Mouse (Mus musculus): Measurements from ENCODE around the gene Mt1. TPM values are rescaled to one million over a fixed set of nuclear protein-coding genes. Genes with fewer than 3 reads are reported as not detected.

Gene Mt1
- polyA plus RNA-seq, 2 experiments = 3,236 to 5,334 TPM

GRCm38 (mm10) chr8:94135556-94135955 lies 43.3 kb upstream of the Mt1 start:
- H3K36me3 ChIP-seq (replicated peaks; ENCODE audit: control insufficient read depth, insufficient read depth, low read depth) = no peaks in the 10 kb centered on the region
- no peak for ATAC-seq (ENCODE audit: insufficient read depth)
- H3K9ac ChIP-seq (replicated peaks) = no peak overlapping the region
- no peak overlapping the region for H3K4me3 ChIP-seq (ENCODE audit: insufficient read depth in 1 of 2, low read depth in 2 of 2, low read length in 2 of 2)
- H3K4me2 ChIP-seq (ENCODE audit: low read depth) = no peak overlapping the region
- H3K4me1 ChIP-seq (replicated peaks; ENCODE audit: control insufficient read depth in 2 of 2, insufficient read depth in 2 of 2, low read length in 1 of 2) = peaks cover 3 to 8% of the 10 kb centered on the region in 2 experiments; a peak in 3 of 4 replicates
- H3K9me3 ChIP-seq (ENCODE audit: control insufficient read depth, low read length) = no peaks in the 10 kb centered on the region
- no peak for TF ChIP-seq CTCF (IDR thresholded peaks at IDR 0.05; ENCODE audit: low read depth)
- no peak for TF ChIP-seq EP300 (IDR thresholded peaks at IDR 0.05; ENCODE audit: low read depth)
- no peaks in the 10 kb centered on the region for H3K27me3 ChIP-seq (ENCODE audit: control insufficient read depth, insufficient read depth, low read length)
- DNase-seq (ENCODE audit: low read depth in 3 of 3, low spot score in 3 of 3) = no peak
- H3K27ac ChIP-seq = no peak overlapping the region
- 67% methylated on average over 6 of the region's 6 CpGs for WGBS (ENCODE audit: insufficient replicate concordance)

- no peaks in the 10 kb centered on the region for H3K36me3 ChIP-seq (replicated peaks; ENCODE audit: control insufficient read depth, insufficient read depth, low read depth)
- H3K4me2 ChIP-seq (ENCODE audit: low read depth) = no peak overlapping the region
- ATAC-seq (ENCODE audit: insufficient read depth) (no peak), DNase-seq (ENCODE audit: low read depth in 3 of 3, low spot score in 3 of 3) (no peak)
- 76% methylated on average over 7 of the region's 7 CpGs for WGBS (ENCODE audit: insufficient replicate concordance)
- TF ChIP-seq CTCF (IDR thresholded peaks at IDR 0.05; ENCODE audit: low read depth) (no peak), EP300 (IDR thresholded peaks at IDR 0.05; ENCODE audit: low read depth) (no peak)
- H3K27me3 ChIP-seq (ENCODE audit: control insufficient read depth, insufficient read depth, low read length) = no peaks in the 10 kb centered on the region
- no peak overlapping the region for H3K9ac ChIP-seq (replicated peaks)
- H3K9me3 ChIP-seq (ENCODE audit: control insufficient read depth, low read length) = no peaks in the 10 kb centered on the region
- H3K4me3 ChIP-seq (ENCODE audit: insufficient read depth in 1 of 2, low read depth in 2 of 2, low read length in 2 of 2) = no peak overlapping the region
- H3K27ac ChIP-seq = no peak overlapping the region
- H3K4me1 ChIP-seq (replicated peaks; ENCODE audit: control insufficient read depth in 2 of 2, insufficient read depth in 2 of 2, low read length in 1 of 2) = peaks cover 3 to 8% of the 10 kb centered on the region in 2 experiments; a peak in 3 of 4 replicates
Measured at GRCm38 (mm10) chr8:94136192-94136591, 42.7 kb upstream of the Mt1 start.

GRCm38 (mm10) chr8:94136933-94137332 lies 41.9 kb upstream of the Mt1 start, which contains the start of gene Mt4:
TSS of gene Mt4 (plus strand) at chr8:94137197.
- no peaks in the 10 kb centered on the region for H3K9me3 ChIP-seq (ENCODE audit: control insufficient read depth, low read length)
- no peaks in the 10 kb centered on the region for H3K36me3 ChIP-seq (replicated peaks; ENCODE audit: control insufficient read depth, insufficient read depth, low read depth)
- H3K4me1 ChIP-seq (replicated peaks; ENCODE audit: control insufficient read depth in 2 of 2, insufficient read depth in 2 of 2, low read length in 1 of 2) = peaks cover 3 to 8% of the 10 kb centered on the region in 2 experiments; a peak in 3 of 4 replicates
- no peak within 1 kb of the TSS for H3K4me2 ChIP-seq (ENCODE audit: low read depth)
- H3K27ac ChIP-seq = no peak within 1 kb of the TSS
- WGBS (ENCODE audit: insufficient replicate concordance) = 40% methylated on average over 6 of the region's 6 CpGs
- H3K27me3 ChIP-seq (ENCODE audit: control insufficient read depth, insufficient read depth, low read length) = no peaks in the 10 kb centered on the region
- ATAC-seq (ENCODE audit: insufficient read depth) (no peak), DNase-seq (ENCODE audit: low read depth in 3 of 3, low spot score in 3 of 3) (no peak)
- no peak within 1 kb of the TSS for H3K4me3 ChIP-seq (ENCODE audit: insufficient read depth in 1 of 2, low read depth in 2 of 2, low read length in 2 of 2)
- no peak within 1 kb of the TSS for H3K9ac ChIP-seq (replicated peaks)
- TF ChIP-seq CTCF (IDR thresholded peaks at IDR 0.05; ENCODE audit: low read depth) = no peak
- TF ChIP-seq EP300 (IDR thresholded peaks at IDR 0.05; ENCODE audit: low read depth) = no peak

- DNase-seq (ENCODE audit: low read depth in 3 of 3, low spot score in 3 of 3) (no peak), ATAC-seq (ENCODE audit: insufficient read depth) (no peak)
- no peak overlapping the region for H3K4me2 ChIP-seq (ENCODE audit: low read depth)
- no peaks in the 10 kb centered on the region for H3K36me3 ChIP-seq (replicated peaks; ENCODE audit: control insufficient read depth, insufficient read depth, low read depth)
- no peak overlapping the region for H3K9ac ChIP-seq (replicated peaks)
- H3K4me3 ChIP-seq (ENCODE audit: insufficient read depth in 1 of 2, low read depth in 2 of 2, low read length in 2 of 2) = no peak overlapping the region
- no peaks in the 10 kb centered on the region for H3K9me3 ChIP-seq (ENCODE audit: control insufficient read depth, low read length)
- no peaks in the 10 kb centered on the region; the same call in 1 of the 2 replicates for H3K27me3 ChIP-seq (ENCODE audit: control insufficient read depth, insufficient read depth, low read length)
- 57% methylated on average over 4 of the region's 4 CpGs for WGBS (ENCODE audit: insufficient replicate concordance)
- TF ChIP-seq CTCF (IDR thresholded peaks at IDR 0.05; ENCODE audit: low read depth) (no peak), EP300 (IDR thresholded peaks at IDR 0.05; ENCODE audit: low read depth) (no peak)
- no peaks in the 10 kb centered on the region for H3K4me1 ChIP-seq (replicated peaks; ENCODE audit: control insufficient read depth in 2 of 2, insufficient read depth in 2 of 2, low read length in 1 of 2)
- no peak overlapping the region for H3K27ac ChIP-seq
Measured at GRCm38 (mm10) chr8:94140266-94140795, 38.6 kb upstream of the Mt1 start.

- Histone ChIP-seq H3K4me2 (ENCODE audit: low read depth) (no peak overlapping the region), H3K9me3 (ENCODE audit: control insufficient read depth, low read length) (no peaks in the 10 kb centered on the region), H3K27me3 (ENCODE audit: control insufficient read depth, insufficient read depth, low read length) (peaks cover 14% of the 10 kb centered on the region), H3K9ac (replicated peaks) (no peak overlapping the region), H3K36me3 (replicated peaks; ENCODE audit: control insufficient read depth, insufficient read depth, low read depth) (no peaks in the 10 kb centered on the region), H3K27ac (no peak overlapping the region), H3K4me3 (ENCODE audit: insufficient read depth in 1 of 2, low read depth in 2 of 2, low read length in 2 of 2) (no peak overlapping the region), H3K4me1 (replicated peaks; ENCODE audit: control insufficient read depth in 2 of 2, insufficient read depth in 2 of 2, low read length in 1 of 2) (peaks cover 15 to 20% of the 10 kb centered on the region in 2 experiments)
- TF ChIP-seq EP300 (IDR thresholded peaks at IDR 0.05; ENCODE audit: low read depth) = no peak
- TF ChIP-seq CTCF (IDR thresholded peaks at IDR 0.05; ENCODE audit: low read depth) = no peak
- ATAC-seq (ENCODE audit: insufficient read depth) = no peak
- 44% methylated on average over 5 of the region's 5 CpGs for WGBS (ENCODE audit: insufficient replicate concordance)
- no peak for DNase-seq (ENCODE audit: low read depth in 3 of 3, low spot score in 3 of 3)
Measured at GRCm38 (mm10) chr8:94148236-94148635, 30.6 kb upstream of the Mt1 start.

Measured in liver, embryonic 14.5 days (tissue).